Mouse (Mus musculus) bone marrow macrophage, adult 2 months (primary cell): ENCODE data around the gene Hist1h3f.

Experiments
- CTCF ChIP-seq: IDR thresholded peaks from 2 replicates; pipeline ENCODE4 v1.5.1; 2012; ENCODE audit warnings: low read depth, mild to moderate bottlenecking, low read length, moderate library complexity
- POLR2A ChIP-seq: IDR thresholded peaks from 2 replicates; pipeline ENCODE4 v1.6.1; 2012; ENCODE audit warnings: mild to moderate bottlenecking, low read depth, low read length, borderline replicate concordance

- TF ChIP-seq CTCF (no peak), POLR2A (no peak)
Measured at GRCm38 (mm10) chr13:23551931-23552914, 8.4 kb downstream of the Hist1h3f start.
